Mouse (Mus musculus) cerebellum, adult 18-20 months (tissue): Measurements from ENCODE around the gene Igsf6.
A peak's percentile ranks its signal among the peaks of the same experiment; 100 is the strongest.

Experiments used
- DNase-seq, 2 experiments: peaks; one replicate each; pipeline ENCODE4 v3.0.0; 2021

The Igsf6 gene

DNA sequence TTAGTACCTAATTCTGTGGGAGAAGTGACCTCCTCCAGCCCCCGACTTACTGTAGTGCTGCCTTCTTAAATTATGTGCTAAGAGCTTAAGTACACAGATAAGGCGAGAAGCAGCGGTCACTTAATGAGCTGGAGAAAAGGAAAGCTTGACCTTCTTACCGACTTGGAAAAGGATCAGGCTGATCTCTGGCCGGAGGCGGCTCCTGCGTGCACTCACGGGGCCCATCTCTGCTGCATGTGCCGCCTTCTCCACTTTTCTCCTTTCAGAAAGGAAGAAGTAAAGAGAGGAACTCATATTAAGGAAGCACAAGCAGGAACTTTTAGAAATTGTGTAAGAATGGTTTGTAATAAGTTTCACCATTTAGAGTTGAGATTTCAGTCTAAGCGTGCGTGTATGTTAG lies at the start of gene Igsf6:
TSS of gene Igsf6 (minus strand) at position 292 of the 400 bp plus-strand sequence.
- DNase-seq, result no peak

DNA sequence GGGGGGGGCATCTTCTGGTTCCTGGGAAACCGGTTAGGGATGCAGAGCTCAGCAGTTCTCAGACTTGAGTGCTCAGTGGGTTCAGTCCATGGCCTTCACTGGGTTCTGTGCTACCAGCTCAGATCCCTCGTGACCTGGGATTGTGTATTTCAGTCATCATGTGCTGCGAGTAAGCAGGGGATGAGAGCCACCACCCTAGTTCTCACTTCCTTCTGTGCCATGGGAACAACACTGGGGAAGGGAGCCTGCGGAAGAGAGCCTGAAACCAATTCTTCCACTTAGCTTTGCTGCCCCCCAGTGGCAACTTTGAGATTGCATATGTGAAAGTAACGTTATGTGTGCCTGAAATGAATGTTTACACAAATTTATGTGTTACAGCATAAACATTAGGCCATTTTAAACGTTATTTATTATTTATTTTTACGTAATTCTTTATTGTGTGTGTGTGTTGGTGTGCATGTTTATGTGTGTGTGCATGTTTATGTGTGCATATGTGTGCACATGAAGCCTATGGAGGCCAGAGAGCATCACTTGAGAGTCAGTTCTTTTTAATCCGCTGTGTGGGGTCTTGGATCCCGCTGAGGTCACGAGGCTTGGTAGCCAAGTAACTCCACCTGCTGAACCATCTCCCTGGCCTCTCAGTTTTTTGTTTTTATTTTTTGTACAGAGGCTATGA lies 45.9 kb upstream of the Igsf6 start:
- peak; percentile 77 to 84 for DNase-seq

DNA sequence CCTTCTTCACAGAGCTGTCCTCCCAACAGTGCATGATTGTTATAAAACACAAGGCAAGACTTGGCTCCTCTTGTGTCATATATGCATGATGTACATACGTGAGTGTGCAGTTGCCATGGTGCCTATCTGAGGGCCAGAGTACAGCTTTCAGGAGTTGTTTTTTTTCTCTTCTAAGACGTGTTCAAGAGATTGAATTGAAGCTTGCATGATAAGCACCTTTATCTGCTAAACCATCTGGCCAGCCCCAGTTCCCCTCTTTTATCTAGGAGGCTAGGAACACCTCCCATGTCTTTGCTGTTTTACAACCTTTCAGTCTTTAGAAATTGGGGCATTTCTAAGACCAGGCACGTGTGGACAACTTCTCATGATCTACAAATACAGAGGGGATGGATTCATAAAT lies 37.4 kb upstream of the Igsf6 start:
- DNase-seq, result no peak

DNA sequence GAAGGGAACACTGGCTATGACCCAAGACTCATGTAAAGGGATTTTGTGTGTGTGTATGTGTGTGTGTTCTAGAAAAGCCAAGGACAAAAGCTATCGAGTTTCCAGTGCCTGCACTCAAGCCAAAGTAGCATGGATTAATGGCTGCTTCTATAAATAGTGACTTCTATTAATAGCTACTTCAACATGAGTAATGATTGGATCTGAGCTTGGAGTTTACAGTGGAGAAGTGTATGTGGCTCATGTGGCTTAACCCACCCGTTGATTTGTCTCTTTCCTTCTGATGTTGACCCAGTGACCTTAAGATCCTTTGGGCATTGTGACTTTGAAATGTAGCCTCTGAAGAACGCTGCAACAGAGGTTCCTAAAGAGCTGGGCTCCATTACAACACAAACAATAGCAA lies 36.9 kb upstream of the Igsf6 start:
- DNase-seq, result no peak

DNA sequence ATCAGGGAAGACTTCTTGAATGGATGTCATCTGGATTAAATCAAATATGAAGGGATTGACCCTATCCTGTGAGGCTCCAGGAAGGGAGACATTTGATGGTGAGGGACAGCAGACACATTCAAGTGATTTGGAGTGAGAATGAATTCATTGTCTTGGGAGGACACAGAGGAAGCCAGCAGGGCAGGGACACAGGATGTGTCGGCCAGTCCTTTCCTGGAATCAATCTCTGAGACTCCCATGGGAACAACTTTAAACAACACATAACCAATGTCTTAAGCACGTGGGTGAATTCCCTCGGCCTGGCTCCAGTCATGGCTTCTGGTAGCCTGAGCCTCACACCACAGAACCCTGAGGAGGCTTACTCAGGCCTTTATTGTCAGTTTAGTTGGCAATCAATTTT lies 33.5 kb upstream of the Igsf6 start:
- no peak for DNase-seq

DNA sequence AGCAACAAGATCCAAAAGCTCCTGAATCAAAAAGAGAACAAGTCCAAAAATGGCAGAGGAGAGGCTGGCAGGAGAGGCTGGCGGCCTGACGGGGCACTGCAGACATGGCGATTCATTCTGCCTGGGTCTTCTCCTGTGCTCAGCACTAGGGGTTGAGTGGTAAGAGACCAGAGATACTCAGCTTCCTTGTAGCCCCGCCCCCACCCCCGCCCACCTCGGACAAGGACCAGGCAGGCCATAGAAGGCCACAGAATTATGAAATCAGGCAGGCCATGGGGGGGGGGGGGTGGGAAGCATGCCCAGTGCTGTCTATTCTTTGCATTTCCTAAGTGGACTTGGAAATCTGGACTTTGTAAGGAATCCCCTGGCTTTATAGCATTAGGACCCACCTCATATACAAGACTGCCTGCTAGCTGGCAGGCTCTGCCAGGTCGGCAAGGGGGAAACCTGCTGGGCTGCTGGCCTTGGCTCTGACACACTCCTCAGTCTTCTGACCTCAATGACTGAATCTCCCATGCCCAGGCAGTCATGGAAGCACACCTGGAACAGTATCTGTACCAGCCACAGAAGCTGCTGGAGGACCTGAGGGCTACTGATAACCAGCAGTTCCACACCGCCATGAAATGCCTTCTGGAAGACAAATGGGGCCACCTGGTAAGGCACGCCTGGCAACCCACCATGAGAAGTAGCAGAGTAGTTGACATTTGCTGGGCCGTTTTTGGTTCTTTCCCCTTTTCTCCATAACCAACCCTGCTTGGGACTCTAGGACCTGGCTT lies 24.4 kb upstream of the Igsf6 start:
- no peak for DNase-seq

DNA sequence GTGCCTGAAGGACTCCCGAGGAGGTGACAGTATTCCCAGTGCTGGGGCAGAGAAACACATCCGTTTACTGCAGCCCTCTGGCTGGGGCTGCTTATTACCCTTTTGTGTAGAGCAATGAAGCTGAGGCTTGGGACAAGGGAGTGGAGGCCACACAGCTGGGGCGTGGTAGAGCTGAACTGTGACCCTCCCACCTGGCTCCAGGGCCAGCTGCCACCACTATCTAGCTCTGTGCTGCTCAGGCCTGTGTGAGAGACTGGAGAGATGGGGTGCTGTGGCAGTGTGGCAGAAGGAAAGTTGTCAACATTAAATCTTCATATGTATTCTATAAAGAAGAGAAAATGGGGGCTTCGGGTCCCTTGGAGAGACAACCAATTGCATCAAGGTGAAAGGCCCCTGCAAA lies 18.7 kb upstream of the Igsf6 start:
- no peak for DNase-seq

DNA sequence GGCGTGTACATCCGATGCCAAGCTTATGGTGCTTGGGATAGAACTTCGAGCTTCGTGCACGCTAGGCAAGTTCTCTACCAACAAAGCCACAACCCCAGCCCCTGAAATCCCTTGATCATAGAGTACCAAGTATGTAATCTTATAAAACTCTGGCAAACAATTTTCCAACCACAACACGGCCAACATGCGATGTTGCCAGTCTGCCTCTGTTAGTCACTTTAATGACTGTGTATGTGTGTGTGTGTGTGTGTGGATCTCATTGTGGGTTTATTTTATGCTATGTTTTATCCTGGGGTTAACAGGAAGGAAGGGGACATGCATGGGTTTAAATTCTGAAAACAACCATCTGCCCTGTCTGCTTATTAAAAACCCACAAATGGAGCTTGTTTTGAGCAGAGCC lies 16.4 kb upstream of the Igsf6 start:
- no peak for DNase-seq

DNA sequence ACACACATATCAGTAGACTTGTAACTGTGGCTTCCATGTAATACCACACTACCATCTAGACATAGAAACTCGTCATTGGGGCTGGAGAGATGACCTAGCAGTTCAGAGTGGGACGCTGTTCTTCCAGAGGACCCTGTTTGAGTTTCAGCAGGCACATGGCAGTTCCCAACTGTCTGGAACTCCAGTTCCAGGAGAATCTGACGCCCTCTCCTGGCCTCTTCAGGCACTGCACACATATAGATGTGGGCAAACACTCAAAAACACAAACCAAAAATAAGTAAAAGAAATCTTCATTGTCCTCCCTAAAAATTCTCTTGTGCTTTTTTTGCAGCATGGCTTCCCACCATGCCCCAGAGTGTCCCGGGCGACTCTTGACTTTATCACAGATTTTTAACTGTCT lies 14.4 kb upstream of the Igsf6 start:
- no peak for DNase-seq

DNA sequence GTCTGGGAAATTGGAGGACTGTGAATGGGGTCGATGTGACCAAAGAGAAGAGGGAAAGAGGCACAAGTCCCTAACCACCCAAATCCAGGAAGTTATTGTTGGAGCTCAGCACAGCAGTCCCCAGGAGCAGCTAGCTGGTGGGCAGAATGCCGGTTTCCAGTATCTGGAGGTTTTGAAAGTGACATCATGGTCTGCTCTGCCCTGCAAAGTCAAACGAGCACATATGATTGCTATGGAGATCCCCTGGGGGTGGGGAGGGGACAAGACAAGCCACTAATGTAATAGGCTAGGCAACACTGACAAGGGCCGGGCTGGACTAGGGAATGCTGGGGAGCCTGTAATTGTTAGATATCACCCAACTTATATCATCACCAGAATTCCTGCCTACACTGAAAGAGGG lies 11.1 kb upstream of the Igsf6 start:
- DNase-seq, result no peak

DNA sequence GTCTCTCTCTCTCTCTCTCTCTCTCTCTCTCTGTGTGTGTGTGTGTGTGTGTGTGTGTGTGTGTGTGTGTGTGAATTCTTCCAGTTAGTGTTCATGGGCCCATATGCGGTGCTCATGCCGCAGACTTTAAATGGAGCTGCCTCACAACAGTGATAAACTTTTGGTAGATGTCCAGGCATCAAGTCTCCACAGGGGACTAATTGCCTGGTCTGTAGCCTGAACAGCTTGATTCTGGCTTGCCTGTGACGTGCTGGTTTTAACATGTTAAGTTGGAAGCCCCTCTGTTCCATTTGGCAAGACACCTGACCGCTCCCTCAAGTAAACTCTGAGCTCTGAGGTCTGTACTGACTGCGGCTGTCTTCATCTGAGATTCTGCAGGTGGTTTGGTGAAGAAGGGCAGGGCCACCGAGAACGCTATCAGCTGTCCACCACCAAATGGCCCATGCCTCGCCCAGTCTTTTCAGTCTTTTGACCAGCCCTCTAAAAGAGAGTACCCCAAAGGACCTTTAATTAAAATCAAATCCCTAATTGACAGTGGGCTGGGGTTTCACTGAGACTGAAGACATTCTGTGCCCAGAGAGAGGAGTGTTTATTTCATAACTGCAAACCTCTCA lies 10.6 kb upstream of the Igsf6 start:
- DNase-seq, result no peak

DNA sequence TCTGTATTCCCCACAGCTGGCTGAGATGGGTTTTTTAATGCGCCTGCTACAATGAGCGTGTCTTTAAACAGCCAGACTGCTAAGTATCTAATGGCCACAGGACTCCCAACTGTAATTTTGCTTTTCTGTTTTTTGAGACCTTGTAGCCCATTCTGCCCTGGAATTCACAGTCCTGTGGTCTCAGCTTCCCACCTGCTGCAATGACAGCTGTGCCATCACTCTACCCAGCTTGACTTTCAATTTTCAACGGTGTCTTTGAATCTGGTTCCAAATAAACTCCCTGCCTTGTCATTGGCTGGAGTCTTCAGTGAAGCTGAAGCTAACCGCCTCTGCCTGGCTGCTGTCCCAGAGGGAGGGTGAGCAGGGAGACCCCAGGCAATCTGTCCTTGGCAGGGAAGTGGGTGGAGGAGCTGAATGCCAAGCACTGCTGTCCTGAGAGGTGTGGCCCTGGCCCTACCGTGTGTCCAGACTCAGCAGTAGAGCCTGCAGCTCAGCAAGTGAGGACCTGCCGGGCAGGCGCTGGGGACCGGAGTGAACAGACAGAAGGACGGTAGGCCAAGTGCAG lies 8.7 kb upstream of the Igsf6 start:
- DNase-seq, result no peak

DNA sequence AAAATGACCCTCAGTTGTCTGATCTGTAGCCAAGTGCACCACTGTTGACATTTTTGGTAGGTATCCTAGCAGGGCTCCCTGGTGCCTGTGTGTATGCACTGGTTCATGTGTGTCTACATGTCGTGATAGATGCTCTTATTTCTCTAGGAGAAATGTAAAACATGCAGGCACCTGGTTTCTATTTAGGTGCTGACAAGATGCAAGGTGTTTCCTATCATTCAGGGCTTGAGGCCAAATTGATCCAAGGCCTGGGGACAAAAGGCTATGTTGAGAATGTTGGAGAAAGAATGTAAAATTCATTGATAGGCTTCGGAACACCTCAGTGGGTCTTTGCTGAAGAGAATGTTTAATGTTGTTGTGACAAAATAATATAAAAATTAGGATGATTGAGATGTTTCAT lies 7.4 kb upstream of the Igsf6 start:
- no peak for DNase-seq

DNA sequence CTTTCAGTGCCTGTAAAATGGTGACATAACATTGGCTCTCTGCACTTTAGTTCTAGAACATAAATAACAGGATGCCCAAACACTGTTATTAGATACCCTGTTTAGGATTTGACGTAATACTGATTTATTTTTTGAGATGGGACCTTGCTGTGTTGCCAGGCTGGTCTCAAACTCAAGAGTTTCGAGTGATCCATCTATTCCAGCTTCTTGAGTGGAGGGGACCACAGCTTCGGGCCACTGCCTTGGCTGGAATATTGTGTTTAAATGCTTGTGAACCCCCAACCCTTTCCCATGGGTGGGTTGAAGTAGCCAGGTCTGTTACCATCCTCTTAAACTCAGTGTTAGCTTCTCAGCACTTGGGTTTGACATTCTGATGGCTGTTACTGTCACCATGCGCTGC lies 7.0 kb upstream of the Igsf6 start, which contains the start of gene Otoa:
TSS of gene Otoa (plus strand) at position 301 of the 400 bp plus-strand sequence.
- DNase-seq, result no peak

DNA sequence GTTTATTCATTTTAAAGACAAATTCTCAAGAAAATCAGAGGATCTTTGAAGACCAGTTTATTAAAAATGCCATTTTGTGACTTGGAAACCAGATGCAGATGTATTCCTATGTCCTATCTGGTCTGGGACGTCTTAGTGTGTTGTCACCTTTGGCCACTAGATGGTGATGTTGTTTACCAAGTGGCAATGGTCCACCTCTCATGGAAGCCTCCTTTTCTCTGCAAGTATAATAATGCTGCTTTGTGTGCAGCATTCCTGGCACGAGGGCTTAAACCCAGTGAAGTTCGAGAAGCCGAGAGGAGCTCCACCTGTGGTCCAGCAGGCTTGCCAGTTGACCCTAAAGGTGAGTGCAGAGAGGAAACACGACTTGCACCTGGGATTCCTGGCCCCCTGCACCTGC lies 3.5 kb upstream of the Igsf6 start:
- peak; percentile 61 to 70 for DNase-seq

DNA sequence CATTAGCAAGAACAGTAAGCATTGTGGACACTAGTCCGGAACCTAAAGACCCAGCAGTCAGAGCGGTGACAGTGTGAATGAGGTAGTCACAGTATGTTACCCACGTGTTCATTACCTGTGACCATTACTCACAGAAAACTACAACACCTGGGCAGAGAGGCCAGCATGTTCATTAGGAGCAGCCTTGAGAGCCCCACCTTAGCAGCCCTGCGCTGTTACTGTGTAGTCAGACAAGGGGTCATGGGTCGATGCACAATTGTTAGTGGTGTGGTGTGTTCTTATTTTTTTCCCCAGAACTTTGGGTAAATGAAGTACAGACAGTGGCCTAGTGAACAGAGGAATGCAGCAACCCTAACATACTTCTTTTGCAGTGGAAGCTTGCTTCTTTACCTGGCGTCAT lies 2.9 kb upstream of the Igsf6 start:
- no peak for DNase-seq

DNA sequence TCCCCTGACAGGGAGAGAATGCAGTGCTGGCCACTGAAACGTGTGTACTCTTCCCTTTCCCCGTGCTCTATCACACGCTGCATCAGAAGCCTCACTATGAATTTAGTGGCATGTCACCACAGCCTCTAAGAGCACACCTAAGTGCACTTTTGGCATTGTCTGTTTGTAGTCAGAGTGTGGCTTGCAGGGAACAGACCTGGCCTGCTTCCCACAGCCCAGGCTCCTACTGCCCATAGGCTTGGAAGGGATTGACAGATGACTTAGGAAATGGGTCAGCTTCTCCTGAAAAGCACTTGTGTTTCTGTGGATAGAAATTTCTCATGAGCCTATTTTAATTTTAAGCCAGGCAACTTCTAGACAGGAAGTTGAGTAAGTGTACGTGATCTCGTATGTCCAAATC lies 1.0 kb upstream of the Igsf6 start:
- peak; percentile 42 to 56 for DNase-seq

DNA sequence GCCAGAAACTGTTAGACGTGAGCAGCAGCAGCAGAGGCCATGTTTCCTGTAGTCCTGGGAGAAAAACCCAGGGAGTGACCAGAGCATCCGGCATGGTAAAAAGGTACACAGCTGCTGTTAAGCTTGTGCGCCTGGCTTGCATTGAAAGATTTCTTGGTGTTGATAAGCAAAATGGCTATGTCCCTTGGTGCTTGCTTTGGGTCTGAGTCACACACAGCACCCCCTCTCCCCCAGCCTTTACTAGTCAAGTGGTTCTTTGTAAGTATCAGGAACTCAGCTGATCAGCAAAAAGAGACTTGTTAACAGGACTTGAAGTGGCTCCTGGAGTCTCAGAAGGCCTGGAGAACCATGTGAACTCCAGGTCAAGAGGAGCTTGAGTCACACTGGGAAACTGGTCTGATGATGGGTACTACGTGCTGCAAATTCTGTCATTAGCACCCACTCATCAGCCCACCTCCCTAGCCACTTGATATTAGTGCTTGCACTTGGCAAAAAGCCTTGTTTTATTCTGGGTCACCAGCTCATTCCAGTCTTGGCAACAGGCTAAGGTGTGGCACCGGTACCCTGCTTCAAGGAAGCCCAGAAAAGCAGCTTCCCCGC lies 529 bp upstream of the Igsf6 start:
- no peak for DNase-seq

DNA sequence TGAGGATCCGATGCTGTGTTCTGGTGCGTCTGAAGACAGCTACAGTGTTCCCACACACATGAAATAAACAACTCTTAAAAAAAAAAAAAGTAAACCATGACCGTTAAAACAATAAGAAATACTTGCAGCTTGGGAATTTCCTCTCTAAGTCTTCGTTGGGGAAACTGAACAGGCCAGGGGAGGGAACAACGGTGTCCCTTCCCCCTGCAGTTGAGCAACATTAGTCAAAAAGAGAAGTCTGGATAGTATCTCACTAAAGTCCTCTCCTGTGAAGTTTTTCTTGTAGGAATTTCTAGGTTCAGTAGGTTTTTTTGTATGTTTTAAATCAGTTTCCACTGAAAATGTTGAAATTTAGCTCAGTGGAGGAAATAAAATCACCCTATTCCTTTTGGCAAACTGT lies 1.9 kb downstream of the Igsf6 start:
- DNase-seq, result no peak

DNA sequence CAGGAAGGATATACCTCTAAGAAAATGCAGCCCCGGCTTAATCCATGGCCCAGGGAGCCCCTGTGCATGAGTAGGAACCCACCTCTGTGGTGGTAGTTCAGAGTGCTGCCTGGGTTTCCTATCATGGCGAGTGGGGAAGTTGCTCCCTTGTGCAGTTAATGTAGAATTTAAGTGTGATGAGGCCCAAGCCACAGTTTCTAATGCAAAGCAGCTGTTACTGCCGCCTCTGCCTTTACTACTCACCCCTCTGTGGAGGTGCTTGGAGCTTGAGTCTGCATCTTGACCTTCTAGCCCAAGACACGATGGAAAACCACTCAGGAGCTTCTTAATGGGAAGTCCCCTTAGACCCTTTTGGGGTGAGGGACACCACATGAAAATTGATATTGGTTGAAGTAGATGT lies 3.1 kb downstream of the Igsf6 start:
- no peak for DNase-seq

DNA sequence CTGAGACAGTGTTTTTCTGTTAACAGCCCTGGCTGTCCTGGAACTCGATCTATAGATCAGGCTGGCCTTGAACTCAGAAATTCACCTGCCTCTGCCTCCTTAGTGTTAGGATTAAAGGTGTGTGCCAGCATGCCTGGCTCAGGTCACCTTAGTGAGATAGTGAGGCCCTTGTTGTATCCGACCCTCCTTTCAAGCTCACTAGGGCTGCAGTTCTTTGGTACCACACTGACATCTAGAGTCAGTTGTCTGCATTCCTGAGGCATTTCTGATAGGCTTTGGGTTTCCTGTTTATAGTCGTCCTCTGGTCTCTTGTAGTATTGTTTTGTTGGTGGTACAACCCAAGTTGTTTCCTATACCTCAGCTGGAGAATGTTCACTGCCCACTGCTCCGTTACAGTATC lies 10.1 kb downstream of the Igsf6 start:
- DNase-seq, result no peak

DNA sequence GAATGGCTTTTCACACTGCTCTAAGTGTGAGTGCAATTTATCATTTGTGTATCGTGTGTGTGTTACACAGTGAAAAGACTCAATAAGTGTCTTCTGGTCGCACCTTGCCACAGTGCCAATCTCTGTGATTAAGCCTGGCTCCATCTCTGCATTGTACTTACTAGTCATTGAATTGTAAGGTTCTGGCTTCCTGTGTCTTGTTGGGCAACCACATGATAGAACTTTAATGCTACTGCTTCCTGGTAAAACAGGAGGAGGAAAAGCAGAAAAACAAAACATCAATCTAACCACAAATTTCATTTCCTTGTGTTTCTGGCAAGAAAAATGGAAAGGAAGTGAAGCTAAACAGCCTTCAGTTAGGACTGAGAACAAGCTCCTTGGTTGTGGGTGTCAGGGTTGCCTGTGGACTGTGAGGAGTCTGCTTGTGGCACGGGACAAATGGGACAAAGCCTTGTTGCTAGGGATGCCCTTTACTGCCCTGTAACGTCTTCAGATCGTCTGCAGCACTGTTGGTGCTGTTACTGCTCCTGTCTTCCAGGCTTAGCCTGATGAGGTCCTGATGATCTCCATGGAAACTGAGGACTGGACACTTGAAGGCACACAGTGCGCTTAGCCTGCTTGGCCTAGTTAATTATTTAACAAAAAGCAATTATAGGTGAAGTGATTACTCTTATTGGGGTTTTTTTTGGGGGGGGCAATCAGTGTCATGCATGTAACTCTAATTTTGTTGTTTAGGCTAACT lies 14.7 kb downstream of the Igsf6 start:
- DNase-seq, result no peak

DNA sequence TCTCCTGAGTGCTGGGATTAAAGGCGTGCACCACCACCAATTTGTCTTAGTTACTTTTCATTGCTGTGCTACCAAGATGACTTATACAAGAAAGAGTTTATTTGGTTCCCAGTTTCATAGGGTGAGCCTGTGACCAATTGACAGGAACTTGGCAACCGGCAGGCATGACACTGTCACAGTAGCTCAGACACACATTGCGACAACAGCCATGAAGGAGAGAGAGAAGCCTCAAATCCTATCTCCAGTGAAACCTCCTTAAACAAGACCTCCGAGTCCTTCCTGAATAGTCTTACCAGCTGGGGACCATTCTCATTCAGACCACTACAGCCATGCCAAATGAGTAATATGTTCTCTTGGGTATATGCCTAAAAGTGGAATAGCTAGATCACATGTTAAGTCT lies 21.3 kb downstream of the Igsf6 start:
- no peak for DNase-seq
